Mouse (Mus musculus) urinary bladder, adult 18-20 months (tissue): ENCODE data around the gene Unc5a.

Experiments
- DNase-seq, 2 experiments: peaks; one replicate each; pipeline ENCODE4 v3.0.0; 2022; ENCODE audit warnings: low spot score in 2 of 2, mixed read lengths in 2 of 2

Unc5a gene

DNA sequence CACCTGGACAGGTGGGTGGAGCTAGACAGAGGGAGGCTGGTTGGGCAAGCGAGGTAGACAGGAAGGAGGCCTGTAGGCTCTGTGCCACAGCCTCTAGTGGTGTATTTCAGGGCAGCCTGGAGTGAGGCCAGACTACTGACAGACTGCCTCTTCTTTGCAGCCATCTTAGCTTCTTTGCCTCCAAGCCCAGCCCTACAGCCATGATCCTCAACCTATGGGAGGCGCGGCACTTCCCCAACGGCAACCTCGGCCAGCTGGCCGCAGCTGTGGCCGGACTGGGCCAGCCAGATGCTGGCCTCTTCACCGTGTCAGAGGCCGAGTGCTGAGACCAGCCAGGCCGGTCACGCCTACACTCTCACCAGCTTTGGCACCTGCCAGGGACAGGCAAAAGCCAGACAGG is 55.4 kb downstream of the Unc5a start:
- DNase-seq, result peak; percentile 57 to 67

DNA sequence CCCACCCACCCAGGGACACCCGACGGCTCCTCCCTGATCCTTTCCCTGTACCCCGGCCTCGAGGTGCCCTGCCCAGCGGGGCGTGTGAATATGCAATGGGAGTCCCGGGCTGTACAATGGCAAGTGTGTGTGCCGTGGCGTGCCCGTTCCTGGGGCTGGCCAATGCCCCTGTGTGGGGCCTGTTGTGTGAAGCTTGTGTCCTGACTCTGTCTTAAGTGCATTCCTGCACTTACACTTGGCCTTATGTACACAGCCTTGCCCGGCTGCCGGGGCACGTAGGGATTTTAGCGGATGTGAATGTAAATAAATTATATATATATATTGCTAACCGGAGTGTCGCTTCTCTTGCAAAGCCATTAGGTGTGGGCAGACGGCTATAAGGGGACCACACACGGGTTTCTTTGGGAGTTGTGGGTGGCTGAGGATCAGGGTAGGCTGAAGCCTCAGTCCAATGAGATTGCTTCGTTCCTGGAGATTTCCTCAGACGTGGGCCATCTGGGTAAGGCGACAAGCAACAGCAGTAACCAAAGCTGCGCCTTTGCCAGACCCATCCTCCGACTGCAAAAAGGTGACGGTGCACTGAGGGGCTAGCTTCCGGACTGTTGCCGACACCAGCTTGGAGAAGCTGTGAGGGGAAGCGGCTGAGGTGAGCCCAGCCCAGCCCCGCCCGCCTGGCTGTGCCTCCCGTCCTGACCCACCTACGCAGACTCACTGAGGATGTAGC is 56.6 kb downstream of the Unc5a start:
- DNase-seq, result no peak

DNA sequence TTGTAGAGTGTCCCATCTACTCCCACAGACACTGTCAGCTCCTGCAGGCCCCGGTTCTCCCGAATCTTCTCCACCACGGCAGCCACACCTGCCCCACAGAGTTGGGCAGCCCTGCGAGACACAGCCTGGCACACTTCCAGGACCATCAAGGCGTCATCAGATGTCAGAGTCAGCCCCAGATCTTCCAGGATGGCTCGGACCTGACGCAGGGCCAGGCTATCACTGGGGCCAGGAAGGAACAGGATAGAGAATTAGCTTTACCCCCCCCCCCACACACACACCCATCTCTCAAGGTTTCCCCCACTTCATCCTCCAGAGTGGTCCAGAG is 57.2 kb downstream of the Unc5a start:
- DNase-seq, result no peak

DNA sequence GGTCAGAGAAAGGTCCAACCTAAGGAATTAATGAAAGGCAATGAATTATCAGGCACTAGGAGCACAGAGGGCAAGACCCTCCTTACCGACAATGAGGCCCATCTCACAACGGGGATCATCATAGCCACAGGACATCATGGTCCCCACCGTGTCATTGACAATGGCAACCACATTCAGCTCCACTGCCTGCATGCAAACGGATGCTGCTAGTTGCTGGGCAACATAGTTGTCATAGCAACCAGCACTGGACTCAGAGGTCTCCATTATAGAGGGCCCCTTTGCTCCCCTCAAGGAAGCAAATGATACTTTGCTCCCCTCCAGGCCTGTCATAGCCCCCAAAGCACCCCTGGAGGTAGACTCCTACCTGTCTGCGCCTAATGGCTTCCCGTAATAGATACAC is 59.4 kb downstream of the Unc5a start:
- DNase-seq, result no peak

DNA sequence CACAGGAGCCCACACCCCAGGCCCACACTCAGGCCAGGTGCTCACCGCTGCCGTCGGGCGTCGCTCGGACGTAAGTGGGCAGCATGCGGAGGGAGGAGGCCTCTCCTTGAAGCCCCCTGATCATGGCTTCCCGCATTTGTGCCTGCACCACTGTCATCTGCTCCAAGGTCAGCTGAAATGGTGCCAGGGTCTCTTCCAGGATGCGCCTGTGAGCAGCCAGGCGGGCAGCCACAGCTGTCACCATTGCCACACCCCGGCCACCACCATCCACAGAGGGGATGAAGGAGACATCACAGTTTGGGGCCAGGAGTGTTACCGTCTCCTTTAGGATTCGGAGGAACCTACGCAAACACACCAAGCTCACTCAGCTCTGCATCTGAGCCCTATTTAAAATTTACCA is 61.9 kb downstream of the Unc5a start:
- DNase-seq, result no peak

DNA sequence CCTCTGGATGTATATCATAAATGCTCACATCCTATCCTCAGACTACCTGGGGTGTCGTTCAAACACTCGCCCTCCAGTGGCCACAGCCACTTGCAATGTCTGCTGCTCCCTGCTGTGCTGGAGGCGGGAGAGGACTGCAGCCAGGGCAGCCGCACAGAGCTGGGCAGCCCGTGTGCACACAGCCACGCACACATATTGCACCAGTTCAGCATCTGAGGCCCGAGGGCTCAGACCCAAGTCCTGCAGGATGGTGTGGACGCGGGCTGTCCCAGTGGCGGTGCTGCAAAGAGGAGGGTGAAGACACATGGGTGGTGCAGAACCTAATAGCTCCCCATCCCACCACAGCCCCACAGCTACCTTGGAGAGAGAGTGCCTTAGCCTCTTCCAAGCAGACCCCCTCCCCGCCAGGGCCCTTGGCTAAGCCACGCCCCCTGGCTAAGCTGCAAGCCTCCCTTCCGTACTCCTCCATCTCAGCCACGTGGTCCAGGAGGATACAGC is 62.8 kb downstream of the Unc5a start:
- DNase-seq, result no peak

DNA sequence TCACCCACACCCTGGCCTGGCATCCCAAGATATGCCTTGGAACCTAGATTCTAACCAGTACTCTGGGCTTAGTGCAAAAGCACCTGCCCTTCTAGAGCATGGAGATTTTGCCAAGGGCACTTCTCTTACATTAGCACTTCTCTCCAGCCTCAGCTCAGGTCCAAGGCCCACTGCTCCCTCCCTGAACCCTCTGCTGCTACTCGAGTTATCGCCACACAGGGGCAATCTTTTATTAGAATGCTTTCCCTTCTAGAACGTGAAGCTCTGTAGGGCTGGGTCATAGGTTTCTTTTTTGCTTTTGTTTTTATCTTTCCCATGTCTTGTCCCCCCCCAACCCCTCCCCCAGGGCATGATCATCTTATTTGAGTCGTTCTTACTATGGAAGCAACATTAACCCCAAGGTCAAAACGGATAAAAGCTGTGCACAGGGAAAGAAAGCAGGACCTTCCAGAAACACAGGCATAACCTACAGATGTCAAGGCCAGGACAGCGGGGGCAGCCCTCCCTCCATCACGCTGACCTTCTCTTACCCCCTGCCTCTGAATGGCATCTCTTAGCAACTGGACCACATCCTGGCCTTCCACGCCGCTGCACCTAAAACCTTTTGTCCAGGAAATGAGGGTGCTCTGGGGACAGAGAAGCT is 64.6 kb downstream of the Unc5a start:
- no peak for DNase-seq

DNA sequence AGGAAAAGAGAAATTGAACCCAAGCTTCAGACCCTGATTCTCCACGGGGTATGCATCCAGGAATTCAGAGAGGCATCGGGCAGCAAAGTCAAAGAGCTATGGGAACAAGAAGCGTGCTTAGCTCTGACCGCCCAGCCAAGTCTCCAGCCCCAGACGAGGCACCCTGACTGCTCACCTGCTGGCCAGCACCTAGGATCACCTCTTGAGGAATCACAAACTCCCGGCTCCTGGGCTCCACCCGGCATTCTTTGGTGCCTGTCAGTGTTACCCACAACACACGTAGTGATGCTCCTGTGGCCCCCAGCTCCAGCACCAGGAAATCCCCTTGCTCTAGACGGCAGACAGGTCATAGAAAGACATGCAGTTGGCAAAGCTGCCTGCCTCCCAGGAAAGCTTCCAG is 65.2 kb downstream of the Unc5a start:
- DNase-seq, result no peak

DNA sequence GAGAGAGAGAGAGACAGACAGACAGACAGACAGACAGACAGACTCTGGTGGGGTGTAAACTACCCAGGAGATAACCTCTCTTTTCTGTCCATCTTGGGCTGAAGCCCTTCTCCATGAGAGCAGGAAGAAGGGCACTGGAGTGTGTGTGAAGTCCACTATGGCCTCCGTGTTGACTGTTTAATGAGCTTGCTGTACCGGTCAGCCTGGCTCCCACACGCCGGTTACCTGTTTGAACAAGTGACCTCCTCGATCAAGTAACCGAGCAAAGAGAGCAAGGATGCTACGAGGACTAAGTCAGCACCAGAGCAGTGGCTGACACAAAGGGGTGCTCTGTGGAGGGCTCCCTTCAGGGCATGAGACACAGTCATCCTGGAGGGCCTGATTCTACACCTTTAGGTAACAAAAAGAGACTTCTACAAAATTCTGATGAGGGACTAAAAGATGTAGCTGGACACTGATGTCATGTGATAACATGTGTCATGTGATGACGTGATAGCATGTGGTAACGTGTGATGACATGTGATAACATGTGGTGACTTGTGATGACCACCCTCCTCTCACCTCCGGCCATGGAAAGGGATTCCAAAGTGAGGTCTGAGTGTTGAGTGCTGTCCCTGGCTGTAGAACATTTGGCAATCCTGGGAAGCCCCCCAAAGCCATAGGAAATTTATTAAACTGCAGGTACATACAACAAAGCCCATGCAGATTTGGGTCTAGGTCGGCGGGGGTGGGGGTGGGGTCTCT is 68.1 kb downstream of the Unc5a start:
- DNase-seq, result peak in 1 of 2 experiments; percentile 43

DNA sequence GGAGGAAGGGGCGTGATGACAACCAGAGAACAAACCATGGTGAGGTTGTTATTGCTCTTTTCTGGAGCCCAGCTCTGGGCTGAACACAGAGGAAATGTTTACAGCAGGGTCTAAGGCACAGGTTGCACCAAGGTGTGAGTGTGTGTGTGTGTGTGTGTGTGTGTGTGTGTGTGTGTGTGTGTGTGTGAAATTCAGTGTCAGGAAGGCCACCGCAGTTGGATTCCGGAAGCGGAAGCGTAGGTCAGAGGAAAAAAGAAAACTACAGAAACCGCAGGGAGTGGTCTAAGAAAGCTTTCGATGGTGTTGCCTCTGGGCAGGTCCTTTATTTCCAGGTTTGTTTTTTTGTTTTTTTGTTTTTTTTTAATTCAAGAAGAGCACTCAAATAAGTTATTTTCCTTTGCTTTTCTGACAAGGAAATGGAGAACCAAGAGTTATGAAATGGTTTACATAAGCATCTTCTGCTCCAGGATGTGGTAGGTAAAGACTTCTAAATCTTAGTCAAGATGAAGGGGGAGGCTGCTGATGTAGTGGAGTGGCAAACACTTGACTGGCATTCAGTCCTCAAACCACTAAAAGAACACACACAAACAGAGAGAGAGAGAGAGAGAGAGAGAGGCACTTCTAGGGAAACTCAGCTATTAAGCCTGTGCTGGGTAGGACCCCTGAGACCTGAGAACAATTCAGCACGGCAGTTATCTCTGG is 68.8 kb downstream of the Unc5a start:
- no peak for DNase-seq

DNA sequence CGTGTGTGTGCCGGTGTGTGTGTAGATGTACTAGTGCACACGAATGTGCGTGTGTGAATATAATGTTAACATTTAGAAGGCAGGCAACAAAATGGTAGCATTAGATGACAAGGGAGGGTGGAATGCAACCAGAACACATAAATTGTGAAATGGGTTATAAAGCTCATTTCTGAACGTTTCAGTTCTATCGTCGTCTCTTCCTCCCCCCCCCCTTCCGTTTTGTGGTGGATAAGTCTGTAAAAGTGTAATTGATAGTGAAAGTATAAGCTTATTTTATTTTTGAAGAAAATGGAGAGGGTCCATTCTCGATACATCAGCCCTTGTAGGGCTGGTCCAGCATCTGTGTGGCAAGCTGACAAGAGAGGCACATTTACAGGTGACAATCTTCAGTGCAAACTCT is 69.5 kb downstream of the Unc5a start:
- DNase-seq, result no peak

DNA sequence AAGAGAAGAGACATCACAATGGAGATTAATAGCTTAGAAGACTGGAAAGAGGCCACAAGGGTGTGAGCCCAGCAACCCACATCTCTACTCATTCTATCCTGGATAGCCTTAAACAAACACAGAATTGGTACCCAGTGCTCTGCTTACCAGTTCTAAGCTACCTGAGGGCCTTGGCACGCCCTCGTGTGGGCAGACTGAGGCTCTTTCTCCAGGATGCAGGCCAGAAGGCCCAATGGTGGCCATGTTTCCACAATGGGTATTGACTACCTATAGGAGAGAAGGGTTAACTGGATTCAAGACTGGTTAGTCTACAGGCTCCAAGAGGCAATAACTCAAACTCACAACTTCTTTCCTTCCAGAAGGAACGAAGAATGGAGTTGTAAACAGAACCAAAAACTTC is 70.0 kb downstream of the Unc5a start:
- DNase-seq, result no peak

DNA sequence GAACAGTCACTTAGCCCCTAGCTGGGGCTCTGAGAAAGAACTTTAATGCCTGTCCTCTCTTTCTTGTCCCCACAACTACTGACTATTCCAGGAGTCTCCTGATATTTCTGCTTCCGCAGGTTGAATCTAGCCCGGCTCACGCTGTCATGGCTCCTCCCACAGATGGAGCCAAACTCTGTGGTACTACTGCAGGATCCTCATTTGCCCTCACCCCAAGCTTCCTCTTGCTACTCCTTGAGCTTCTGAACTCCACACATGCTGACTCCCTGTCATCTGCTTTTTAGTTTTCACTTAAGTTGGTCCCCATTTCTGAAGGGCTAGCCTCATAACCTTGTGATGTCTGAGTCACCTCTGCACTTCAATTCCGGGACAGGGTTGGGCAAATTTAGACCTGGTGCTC is 70.8 kb downstream of the Unc5a start:
- DNase-seq, result no peak

DNA sequence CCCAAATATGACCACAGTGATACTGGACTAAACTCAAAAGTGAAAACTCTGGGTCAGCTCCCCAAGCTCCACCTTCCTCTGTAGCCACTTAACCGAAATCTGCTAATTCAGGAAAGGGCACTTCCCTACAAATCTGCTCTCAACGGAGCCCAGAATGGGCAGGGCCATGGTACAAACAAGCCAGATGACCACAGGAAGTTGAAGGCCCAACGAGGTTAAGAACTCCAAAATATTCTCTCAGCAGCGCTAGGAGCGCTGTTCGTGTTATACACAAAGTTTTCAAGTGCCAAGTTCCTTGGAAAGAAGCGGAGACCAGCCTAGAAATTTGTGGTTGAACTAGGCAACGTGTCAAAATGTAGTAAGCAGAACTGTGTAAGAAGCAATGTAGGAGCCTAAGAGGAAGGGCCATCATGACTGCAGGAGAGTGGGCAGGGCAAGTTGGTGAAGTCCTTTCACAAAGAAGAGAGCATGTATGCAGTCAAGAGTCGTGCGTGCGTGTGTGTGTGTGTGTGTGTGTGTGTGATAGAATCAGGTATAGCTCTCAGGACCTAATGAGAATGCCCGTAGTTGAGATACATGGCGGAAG is 72.1 kb downstream of the Unc5a start, which contains the start of gene Hk3:
Gene Hk3, minus strand, starts transcription at position 192 of the 586 bp plus-strand sequence.
- no peak for DNase-seq

DNA sequence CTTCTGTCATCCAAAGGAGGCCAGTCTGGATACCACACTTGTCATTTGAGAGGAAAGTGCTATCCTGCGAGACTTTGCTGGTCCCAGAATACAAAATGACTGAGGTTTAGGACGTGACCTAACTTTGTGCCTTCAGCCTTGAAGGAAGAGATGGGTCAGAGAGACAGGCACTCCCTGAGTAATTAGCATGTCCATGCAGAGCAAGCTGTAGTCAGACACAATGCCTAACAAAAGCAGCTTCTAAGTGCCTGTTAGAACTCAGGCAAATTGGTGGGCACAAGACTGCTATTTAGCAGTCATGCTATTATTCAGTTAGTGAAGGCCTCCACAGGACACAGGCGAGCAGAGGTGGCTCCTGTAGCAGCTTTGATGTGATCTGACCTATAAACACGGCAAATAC is 73.0 kb downstream of the Unc5a start:
- no peak for DNase-seq

DNA sequence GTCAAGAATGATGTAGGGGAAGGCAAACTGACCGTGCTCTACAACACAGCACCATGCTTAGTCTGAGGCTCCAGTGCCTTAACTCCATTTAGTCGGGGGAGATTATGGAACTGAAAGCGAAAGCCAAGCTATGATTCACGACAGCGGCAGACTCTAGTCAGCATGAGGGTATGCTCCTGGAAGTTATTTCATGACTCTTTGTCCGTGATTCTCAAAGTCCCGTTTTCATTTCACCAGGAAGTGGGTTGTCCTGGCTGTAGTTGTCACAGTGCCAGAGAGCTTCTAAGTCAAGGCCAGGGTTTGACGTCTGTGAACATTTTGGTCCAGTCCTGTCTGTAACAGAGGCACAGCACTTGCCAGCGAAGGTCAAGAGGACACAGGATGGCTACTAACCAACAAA is 73.5 kb downstream of the Unc5a start:
- DNase-seq, result no peak

DNA sequence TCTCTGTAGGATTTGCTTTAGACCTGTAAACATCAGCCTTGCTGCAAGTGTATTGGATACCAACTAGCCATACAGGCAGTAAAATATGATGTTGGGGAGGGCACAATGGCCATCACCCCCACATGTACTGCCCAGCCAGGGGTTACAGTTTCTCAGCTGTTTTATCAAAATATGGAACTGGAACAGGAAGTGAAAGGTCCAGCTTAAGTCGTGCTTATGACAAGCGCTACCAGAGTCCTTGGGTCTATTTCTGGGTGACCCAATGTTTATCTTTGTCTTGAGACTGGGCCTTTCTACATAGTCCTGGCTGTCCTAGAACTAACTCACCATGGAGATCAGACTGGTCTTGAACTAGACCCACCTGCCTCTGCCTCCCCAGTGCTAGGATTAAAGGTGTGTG is 75.0 kb downstream of the Unc5a start:
- no peak for DNase-seq

DNA sequence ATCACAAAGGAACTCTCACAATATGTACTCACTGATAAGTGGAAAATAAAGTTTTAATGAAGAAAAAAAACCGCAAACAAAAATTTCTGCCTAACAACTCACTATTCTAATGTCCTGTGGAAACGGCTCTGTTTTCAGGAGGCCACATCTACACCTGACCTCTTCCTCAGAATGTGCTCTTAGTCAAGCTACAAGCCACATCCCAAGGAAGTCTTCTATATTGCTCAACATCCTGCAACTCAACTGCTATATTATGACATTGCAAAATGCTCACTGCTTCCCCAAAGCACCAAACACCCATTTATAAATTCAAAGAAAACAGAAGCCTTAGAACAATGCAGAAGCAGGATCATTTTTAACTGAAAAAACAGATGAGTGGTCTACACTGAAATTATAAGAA is 90.8 kb downstream of the Unc5a start:
- no peak for DNase-seq

DNA sequence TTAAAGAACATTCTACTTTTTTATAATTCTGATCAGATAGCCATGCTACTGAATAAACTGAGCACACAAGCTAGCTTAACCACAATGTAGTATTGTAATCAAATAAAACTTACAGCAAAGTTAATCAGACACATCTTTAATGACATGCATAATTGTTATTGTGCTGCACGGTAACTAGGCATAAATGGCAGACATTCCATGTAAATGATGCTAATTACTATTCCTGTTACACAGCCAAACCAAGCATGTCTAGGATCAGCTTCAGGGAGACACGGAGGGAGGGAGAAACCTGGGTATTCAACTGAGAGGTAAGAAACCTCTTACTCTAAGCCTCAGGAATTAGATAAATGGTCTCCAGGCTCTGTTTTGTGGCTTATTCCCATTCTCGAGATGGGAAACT is 98.5 kb downstream of the Unc5a start:
- DNase-seq, result no peak
